Mouse (Mus musculus) c-Kit-positive CD71-positive TER-119-positive erythroid progenitor cells, embryonic 14.5 days (primary cell): ENCODE data around the gene Htr7.

ENCODE experiments used
- DNase-seq: peaks from one replicate; pipeline ENCODE4 v3.0.0-alpha.2; 2013; ENCODE audit warnings: low spot score

The Htr7 gene

GRCm38 (mm10) chr19:35957656-35958055 is 99.7 kb downstream of the Htr7 start:
- no peak for DNase-seq

GRCm38 (mm10) chr19:35955698-35956097 is 101.6 kb downstream of the Htr7 start:
- DNase-seq = no peak

GRCm38 (mm10) chr19:35949888-35950287 is 107.4 kb downstream of the Htr7 start:
- no peak for DNase-seq

- DNase-seq = no peak
Measured at GRCm38 (mm10) chr19:35924961-35925495, 132.3 kb downstream of the Htr7 start.

GRCm38 (mm10) chr19:35924418-35924817 is 132.9 kb downstream of the Htr7 start:
- no peak for DNase-seq
